Mouse (Mus musculus): ENCODE measurements around the gene Ankrd54.

Ankrd54 gene

DNA sequence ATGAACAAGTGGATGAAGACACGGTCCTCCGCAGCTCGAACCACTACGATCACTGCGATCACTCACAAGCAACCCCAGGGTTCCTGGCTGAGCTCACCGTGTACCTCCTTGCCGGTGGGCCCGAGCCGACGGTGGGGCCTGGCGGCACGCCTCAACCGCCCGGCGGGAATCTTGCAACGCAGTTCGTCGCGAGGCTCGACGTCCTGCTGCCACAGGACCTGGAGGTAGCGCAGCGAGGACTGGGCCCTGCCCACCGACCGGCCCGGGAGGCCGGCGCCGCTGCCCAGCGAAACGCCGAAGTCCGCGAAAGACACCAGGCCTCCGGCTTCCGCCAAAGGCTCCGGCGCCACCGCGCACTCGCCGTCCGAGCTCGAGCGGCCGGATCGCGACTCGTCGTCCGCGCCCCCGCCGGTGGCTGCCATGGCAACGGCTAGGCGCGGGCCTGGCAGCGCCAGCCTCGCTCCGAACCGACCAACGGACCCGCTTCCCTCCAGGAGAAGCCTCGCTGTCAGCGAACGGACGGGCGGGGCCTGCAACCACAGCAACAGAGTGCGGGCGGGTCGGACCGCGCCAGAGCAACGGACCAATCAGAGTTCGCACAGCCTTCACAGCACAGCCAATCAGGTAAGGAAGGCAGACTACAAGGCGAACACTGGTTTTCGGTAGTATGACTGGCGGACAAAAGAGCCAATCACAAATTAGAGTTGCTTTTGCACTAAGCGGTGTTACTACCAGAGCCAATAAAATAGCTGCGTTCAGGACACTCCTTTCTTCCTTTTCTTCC lies at the start of gene Ankrd54:
Ankrd54 (minus strand) TSS at position 518 of the 784 bp plus-strand sequence.
- DNase-seq = peak; percentile 100

DNA sequence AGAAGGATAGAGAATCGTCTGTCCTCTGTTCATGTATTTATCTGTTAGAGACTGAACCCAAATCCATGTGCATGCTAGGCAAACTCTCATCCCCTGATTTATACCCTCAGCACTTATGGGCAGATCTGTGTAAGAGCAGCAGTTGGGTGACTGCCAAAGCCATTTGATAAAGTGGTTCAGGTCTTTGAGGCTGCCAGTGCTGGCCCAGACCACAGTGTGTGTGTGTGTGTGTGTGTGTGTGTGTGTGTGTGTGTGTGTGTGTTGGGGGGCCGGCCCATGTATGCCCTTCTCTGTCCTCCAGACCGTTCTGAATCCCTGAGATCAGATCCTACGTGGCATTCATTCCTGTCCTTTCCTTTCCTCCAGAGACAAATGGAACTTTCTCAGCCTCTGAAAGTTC lies 49.1 kb upstream of the Ankrd54 start:
- DNase-seq = no peak

DNA sequence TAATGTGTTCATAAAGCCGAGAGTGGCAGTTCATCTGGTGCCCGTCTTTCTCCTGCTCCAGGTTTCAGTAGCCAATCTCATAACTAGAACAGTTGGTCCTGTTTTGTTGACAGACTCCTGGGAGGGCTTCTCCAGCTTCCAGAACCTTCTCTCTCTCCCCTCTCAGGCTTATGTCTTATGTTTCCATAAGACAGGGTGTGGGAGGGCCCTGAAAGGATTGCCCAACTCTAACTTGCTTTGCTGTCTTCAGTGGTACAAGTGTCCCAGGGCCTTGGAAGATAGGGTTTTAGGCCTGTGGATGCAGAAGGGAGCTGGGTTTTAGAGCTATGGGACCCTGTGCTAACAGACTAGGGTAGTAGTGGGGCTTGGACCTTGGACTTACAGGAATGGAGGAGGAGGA lies 47.8 kb upstream of the Ankrd54 start:
- DNase-seq = no peak

DNA sequence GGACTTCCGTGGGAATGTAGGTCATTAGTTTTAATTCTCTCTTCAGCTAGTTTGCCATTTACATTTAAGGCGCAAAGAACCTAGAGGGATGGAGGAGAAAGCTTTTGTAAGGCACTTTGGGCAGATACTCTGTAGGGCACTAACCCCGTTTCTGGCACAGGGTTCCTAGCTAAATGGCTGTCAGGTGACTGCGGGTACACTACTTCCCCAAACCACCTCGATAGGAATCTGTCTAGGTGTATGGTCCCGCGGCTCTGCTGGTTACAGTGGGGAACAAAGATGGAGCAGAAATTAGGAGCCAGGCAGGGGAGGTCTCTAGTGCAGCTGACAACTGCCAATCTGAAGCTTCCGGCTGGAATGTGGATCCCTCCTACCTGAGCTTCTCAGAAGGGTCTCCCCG lies 47.3 kb upstream of the Ankrd54 start:
- DNase-seq = no peak

DNA sequence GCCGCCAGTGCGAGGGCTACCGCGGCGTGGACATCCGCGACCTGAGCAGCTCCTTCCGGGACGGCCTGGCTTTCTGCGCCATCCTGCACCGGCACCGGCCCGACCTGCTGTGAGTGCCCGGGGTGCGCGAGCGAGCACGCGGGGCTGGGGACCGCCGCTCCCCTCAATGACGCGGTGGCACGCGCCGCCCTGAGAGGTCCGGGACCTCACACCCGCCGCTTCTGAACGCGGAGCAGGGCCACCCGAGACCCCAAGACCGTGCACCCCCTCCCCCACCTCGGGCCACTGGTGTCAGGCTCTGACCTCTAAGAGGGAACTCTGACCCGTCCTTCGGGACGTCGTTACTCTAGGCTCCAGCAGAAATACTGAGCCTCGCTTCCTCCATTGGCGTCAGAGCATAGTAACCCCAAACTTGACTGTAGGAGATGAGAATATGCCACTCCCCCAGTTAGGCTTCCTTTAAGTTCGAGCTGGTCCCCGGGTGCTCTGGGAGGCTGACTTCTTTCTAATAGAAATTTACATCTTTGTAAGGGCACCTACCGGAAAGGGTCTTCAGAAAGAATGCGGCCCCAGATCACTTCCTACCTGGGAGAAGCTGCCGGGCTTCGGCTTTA lies 46.7 kb upstream of the Ankrd54 start:
- DNase-seq = peak; percentile 23

DNA sequence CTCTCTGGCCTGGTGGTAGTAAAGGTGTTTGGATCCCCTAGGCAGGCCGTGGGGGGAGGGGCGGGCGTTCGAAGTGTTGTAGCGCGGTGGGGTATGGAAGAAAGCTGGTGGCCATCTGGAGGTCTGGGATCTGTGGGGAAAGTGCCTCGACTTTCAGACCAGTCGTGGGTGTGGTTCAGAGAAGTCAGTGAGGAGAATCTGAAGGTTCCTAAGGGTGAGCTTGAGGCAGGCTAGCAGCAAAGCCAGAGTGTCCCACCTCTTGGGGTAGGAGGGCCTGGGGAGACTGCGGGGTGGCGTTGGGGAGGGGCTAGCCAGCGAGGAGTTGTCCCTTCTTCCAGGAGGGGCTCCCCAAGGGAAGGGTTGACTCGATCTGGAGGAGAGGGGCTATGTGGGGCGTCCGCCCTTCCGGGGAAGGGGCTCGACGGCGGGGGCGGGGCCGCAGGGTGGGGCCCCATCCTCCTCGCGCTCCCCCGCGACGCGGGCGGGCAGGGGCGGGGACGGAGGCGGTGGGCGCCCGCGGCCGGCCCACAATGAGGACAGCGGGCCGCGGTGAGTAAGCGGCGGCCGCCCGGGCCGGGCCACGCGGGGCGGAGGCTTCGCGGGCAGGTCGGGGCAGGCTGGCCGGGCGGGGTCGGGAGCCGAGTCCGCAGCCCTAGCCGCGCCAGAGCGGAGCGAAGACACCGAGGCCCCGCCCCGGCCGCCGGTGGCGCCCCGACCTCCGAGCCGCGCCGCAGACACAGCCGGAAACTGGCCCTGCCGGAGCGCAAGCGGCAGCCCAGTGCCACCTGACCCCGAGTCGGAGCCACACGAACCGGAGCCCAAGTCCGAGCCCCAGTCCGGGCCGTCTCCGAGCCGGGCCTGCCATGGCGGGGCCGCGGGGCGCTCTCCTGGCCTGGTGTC lies 46.0 kb upstream of the Ankrd54 start, which contains the start of gene Micall1:
Micall1 (plus strand) TSS at position 478 of the 900 bp plus-strand sequence.
- peak; percentile 54 for DNase-seq

DNA sequence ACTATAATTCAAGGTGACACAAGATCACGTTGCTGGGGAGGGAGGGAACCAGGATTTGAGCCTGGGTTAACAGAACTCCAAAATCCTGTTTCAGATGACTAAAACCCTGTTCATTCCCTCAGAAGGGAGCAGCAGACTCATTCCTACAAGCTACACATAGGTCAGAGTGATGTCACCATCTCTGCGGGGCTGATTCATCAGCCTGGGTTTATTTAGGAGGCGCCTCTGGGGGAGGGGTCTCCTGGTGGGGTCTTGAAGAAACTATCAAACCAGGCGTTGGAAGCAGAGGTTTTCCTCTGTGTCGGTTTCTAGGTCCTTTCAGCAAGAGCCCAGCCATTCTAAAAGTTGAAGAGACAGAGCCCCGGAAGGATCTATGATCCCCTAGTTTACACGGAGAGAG lies 45.3 kb upstream of the Ankrd54 start:
- DNase-seq = no peak

- no peak for DNase-seq
Measured at GRCm38 (mm10) chr15:79105804-79106203, 43.1 kb upstream of the Ankrd54 start.

DNA sequence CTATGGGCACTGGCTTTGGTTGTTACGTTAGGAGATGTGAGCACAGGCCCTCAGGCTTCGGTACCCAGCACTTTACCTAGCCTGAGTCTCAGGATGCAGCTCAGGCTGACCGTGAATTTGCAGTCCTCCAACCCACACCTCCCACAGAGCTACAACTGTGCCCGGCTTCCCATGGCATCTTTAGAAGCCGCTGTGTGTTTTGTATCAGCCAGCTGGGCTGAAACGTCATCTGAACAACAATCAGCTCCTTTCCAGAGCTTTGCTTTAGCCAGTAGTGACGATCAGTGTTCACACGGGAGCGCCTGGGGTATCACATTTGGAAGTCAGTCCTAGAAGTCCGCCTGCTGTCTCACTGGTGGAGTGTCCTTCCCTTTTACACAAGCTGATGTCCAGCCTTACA lies 40.6 kb upstream of the Ankrd54 start:
- DNase-seq = peak; percentile 26

DNA sequence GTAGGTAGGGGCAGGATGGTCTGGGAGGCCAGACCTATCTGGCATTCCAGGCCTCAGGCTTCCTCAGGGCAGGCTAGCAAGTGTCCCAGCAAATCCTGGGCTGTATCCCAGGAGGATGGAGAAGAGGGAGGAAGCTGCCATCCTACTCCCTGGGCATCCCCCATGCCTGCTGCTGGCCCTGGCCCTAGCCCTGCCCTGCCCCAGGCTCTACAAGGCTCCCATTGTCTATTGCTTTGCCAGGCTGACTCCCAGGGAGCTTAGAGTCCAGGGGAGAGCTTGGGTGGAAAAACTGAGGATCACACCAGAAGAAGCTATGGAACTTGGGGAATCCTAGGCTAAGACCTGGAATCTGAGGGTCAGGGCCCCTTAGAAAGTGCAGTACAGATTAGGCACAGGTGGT lies 38.8 kb upstream of the Ankrd54 start:
- no peak for DNase-seq

- no peak for DNase-seq
Measured at GRCm38 (mm10) chr15:79100391-79100790, 37.7 kb upstream of the Ankrd54 start.

DNA sequence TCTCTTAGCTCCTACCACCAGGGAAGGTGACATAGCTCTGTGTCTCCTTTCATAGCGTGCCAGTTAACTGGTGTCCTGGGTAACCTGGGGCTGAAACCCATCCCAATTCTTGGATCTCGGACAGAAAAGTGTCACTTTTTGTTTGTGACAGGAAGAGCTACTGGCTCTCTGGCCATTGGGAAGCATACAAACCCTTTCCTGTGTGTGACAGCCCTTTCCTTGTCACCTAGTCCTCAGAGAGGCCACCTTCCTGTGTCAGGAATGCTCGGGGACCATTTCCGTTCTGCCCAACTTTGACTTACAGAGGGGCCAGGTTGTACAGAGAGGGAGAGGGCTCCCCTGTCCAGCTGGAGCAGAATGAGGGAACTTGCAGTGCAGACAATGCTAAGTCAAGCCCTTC lies 36.8 kb upstream of the Ankrd54 start:
- no peak for DNase-seq

DNA sequence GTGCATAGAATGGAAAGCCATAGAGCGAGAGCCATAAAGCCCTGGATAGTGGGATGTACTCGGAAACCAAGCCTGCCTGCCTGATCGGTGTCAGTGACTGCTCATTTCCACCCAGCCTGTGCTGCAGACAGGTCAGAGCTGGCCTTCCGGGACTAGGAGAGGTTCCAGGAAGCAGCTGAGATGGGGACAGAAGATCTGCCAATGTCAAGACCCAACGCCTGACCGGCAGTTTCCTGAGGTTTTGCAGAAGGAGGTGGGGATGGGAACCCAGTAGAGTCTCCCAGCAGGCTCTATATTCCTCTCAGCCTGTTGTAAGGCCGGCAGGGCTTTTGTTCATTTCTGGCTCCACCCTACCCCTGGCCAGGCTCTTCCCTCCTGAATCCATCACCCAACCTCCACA lies 36.2 kb upstream of the Ankrd54 start:
- DNase-seq = no peak

DNA sequence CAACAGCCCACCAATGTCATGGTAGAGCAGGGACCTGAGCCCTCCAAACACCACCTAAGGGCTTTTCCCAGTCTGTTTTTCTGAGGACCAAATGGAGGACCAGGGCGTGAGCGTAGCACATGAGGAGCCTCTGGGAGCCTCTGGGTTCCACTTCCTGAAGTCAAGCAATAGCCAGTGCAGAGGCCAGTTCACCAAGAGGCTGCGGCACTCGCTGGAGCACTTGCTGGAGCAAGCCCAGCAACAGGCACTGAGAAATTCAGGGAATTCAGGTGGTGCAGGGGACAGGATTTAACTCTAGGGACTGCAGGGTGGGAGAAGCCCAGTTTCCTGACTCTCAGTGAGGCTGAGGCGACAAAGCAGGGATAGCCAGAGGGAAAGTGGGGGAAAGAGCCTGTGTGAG lies 35.5 kb upstream of the Ankrd54 start:
- DNase-seq = no peak

DNA sequence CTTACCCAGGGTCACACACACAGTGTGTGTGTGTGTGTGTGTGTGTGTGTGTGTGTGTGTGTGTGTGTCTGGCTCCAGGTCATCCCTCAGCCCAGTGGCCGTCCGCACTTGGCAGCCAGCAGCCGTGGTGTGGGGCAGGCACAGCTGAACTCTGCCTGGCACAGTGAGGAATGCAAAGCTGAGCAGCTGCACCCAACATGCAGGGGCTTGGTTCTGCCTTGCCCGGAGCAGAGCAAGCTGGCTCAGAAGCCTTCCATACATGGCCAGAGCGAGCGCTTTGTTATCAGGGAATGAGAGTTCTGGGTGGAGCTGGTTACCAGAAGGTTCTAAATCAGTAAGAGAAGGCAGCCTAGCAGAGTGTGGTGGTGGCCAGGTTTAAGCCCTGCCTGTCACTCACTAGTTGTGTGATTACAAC lies 34.9 kb upstream of the Ankrd54 start:
- peak; percentile 60 for DNase-seq

GRCm38 (mm10) chr15:79097135-79097534 lies 34.4 kb upstream of the Ankrd54 start:
- no peak for DNase-seq

- no peak for DNase-seq
Measured at GRCm38 (mm10) chr15:79096556-79096955, 33.9 kb upstream of the Ankrd54 start.

- no peak for DNase-seq
Measured at GRCm38 (mm10) chr15:79095483-79095882, 32.8 kb upstream of the Ankrd54 start.

GRCm38 (mm10) chr15:79093083-79093839 lies 30.6 kb upstream of the Ankrd54 start:
- peak; percentile 33 for DNase-seq

DNA sequence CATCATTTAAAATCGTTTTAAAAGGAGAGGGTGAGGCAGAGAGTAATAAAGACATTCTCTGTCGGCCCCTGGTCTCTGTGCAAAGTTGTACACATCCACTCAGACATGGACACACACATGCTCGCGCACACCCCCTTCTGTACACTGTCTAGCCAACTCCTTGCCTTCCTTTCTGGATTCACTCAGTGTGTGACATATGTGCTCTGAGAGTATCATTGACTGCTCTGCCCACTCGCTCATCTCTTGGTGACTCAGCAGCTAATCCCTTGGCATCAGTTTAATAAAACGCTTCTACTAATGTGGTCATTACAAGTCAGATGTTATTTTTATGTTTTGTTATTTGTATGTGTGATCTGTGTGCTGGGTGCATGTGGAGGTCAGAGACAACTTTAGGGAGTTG lies 29.6 kb upstream of the Ankrd54 start:
- DNase-seq = no peak

DNA sequence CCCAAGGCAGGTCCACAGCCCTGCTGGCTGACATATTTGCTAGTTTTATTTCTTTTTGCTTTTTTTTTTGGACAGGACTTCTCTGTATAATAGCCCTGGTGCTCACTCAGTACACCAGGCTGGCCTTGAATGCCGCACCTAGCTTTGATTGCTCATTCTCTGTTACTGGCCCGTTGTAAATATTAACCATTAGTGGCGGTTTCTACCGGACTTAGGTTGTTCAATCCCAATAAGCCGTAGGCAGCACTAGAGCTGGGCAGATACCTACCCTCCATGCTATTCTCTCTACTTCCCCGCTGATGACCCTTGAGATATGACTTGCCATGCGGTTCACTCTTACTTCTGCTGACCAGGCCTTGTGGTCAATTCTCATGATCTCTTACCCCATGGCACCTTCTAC lies 16.9 kb upstream of the Ankrd54 start:
- DNase-seq = no peak

- DNase-seq = no peak
Measured at GRCm38 (mm10) chr15:79075658-79076365, 13.1 kb upstream of the Ankrd54 start.

All from right cerebral cortex, adult 18-20 months (tissue).